Mouse (Mus musculus): ENCODE data around the gene Olfr224.

Gene Olfr224

GRCm38 (mm10) chr11:58570405-58570804 lies at the start of gene Olfr224:
TSS of gene Olfr224 (minus strand) at chr11:58570553.
- in situ Hi-C loops (cut with MboI; ENCODE audit: low pct_unique_long_range_greater_than_20kb in 1 of 2, low sequenced_read_pairs in 2 of 2, unreplicated experiment in 1 of 2): no loop called here

DNA sequence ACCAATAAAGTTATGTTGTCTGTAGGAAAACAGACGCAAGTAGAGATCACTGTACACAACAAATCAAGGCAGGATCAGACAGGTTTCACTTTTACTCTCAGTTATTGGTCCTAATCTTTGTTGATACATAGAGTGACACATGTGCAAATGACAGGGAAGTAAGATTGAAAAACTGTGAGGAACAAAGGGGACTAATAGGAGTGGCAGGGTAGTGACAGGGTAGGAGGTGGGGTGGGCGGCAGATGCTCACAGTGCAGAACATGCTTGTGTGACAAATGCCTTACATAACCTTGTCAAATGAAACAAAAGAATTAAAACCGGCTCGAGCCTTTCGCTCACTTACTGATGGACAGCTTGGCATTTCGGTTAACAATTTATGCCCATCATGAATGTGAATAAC lies 48.4 kb upstream of the Olfr224 start:
- in situ Hi-C loops (cut with MboI; ENCODE audit: low pct_unique_long_range_greater_than_20kb in 1 of 2, low sequenced_read_pairs in 2 of 2, unreplicated experiment in 1 of 2): no loop called here

GRCm38 (mm10) chr11:58618369-58618768 lies 48.0 kb upstream of the Olfr224 start:
- in situ Hi-C loops (cut with MboI; ENCODE audit: low pct_unique_long_range_greater_than_20kb in 1 of 2, low sequenced_read_pairs in 2 of 2, unreplicated experiment in 1 of 2): no loop called here

GRCm38 (mm10) chr11:58615975-58616374 lies 45.6 kb upstream of the Olfr224 start, which contains the start of gene 2210407C18Rik:
TSS of gene 2210407C18Rik (minus strand) at chr11:58616075.
- in situ Hi-C loops (cut with MboI; ENCODE audit: low pct_unique_long_range_greater_than_20kb in 1 of 2, low sequenced_read_pairs in 2 of 2, unreplicated experiment in 1 of 2): no loop called here

DNA sequence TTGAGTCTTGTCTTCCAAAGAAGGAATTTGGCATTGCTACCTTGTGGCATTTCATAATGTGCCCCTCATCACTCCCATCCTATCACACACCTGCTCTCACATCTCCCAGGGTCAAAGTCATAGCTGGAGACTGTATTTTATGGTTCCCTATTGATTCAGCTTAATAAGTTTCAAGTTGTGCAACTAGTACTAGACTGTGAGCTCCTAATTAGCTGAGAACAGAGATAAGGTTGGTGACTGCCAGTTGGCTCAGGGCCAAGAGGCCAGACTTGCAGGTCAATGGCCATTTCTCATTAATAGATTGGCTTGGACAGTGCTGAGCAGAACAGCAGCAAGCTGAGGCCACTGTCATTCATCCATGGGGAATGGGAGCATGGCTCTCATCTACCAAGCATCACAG lies 44.2 kb upstream of the Olfr224 start:
- in situ Hi-C loops (cut with MboI; ENCODE audit: low pct_unique_long_range_greater_than_20kb in 1 of 2, low sequenced_read_pairs in 2 of 2, unreplicated experiment in 1 of 2): no loop called here

DNA sequence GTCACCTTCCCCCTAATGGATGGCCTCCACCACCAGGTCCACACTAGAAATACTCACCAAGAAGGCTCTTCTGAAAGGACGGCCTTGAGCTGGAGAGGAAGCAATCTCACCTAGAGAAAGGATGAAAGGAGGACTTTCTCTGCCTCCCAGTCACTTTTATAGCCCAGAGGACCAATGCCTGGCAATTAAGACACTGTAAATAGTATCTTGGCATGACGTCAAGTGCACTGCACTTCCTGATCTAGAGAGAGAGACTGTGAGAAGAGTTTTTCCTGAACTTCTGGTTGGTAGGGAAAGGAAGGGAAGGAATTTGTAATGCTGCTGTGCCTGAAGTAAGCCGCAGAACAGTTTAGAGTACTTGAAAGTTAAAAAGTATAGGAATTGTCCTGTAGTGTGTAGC lies 43.0 kb upstream of the Olfr224 start:
- in situ Hi-C loops (cut with MboI; ENCODE audit: low pct_unique_long_range_greater_than_20kb in 1 of 2, low sequenced_read_pairs in 2 of 2, unreplicated experiment in 1 of 2): no loop called here

DNA sequence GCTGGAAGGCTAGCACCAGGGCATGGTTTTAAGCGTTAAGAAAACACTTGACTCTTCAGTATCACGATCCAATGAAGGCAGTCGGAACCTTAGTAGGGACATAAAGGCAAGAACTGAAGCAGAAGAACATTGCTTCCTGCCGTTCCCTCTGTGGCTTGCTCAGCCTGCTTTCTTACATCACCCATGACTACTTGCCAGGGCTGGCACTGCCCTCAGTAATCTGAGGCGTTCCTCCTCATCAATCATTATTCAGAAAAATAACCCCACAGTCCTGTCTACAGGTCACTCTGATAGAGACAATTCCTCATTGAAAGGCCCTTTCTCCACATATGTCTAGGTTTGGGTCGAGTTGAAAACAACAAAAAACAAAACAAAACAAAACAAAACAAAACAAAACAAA lies 36.7 kb upstream of the Olfr224 start:
- in situ Hi-C loops (cut with MboI; ENCODE audit: low pct_unique_long_range_greater_than_20kb in 1 of 2, low sequenced_read_pairs in 2 of 2, unreplicated experiment in 1 of 2): no loop called here

- in situ Hi-C loops (cut with MboI; ENCODE audit: low pct_unique_long_range_greater_than_20kb in 1 of 2, low sequenced_read_pairs in 2 of 2, unreplicated experiment in 1 of 2): no loop called here
Measured at GRCm38 (mm10) chr11:58606177-58606919, 36.0 kb upstream of the Olfr224 start.

GRCm38 (mm10) chr11:58605228-58605627 lies 34.9 kb upstream of the Olfr224 start:
- in situ Hi-C loops (cut with MboI; ENCODE audit: low pct_unique_long_range_greater_than_20kb in 1 of 2, low sequenced_read_pairs in 2 of 2, unreplicated experiment in 1 of 2): no loop called here

GRCm38 (mm10) chr11:58604688-58605087 lies 34.3 kb upstream of the Olfr224 start:
- in situ Hi-C loops (cut with MboI; ENCODE audit: low pct_unique_long_range_greater_than_20kb in 1 of 2, low sequenced_read_pairs in 2 of 2, unreplicated experiment in 1 of 2): no loop called here

- in situ Hi-C loops (cut with MboI; ENCODE audit: low pct_unique_long_range_greater_than_20kb in 1 of 2, low sequenced_read_pairs in 2 of 2, unreplicated experiment in 1 of 2): no loop called here
Measured at GRCm38 (mm10) chr11:58602800-58603560, 32.6 kb upstream of the Olfr224 start.

DNA sequence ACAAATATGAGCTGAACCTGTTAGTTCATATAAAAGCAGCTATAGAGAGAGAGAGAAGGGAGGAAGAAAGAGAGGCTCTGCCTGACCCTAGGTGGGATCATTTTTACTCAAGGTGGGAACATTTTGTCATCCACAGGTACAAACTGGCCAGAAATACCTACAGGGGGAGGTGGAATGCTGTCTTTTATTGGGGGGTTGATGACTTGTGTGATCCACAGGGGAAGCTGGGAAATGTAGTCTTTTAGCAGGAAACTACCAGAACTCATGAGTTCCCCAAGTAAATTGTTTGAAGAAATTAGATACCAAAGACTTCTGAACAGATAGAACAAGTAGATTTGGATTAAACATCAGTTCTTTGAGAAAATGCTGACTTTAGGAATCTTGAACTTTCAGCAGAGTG lies 31.7 kb upstream of the Olfr224 start:
- in situ Hi-C loops (cut with MboI; ENCODE audit: low pct_unique_long_range_greater_than_20kb in 1 of 2, low sequenced_read_pairs in 2 of 2, unreplicated experiment in 1 of 2): no loop called here

DNA sequence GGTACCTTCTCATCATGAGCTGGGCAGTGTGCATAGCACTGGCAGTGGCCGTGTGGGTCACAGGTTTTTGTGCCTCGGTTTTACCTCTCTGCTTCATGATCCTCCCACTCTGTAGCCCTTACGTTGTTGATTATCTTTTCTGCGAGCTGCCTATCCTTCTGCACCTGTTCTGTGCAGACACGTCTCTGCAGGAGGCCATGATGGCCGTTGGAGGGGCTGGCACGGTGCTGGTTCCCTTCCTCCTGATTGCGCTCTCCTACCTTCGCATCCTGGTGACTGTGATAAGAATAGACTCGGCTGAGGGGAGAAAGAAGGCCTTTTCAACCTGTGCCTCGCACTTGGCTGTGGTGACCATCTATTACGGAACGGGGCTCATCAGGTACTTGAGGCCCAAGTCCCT lies 27.5 kb upstream of the Olfr224 start:
- in situ Hi-C loops (cut with MboI; ENCODE audit: low pct_unique_long_range_greater_than_20kb in 1 of 2, low sequenced_read_pairs in 2 of 2, unreplicated experiment in 1 of 2): no loop called here

GRCm38 (mm10) chr11:58594814-58595213 lies 24.5 kb upstream of the Olfr224 start, which contains the start of gene Olfr324:
TSS of gene Olfr324 (plus strand) at chr11:58595114.
- in situ Hi-C loops (cut with MboI; ENCODE audit: low pct_unique_long_range_greater_than_20kb in 1 of 2, low sequenced_read_pairs in 2 of 2, unreplicated experiment in 1 of 2): no loop called here

DNA sequence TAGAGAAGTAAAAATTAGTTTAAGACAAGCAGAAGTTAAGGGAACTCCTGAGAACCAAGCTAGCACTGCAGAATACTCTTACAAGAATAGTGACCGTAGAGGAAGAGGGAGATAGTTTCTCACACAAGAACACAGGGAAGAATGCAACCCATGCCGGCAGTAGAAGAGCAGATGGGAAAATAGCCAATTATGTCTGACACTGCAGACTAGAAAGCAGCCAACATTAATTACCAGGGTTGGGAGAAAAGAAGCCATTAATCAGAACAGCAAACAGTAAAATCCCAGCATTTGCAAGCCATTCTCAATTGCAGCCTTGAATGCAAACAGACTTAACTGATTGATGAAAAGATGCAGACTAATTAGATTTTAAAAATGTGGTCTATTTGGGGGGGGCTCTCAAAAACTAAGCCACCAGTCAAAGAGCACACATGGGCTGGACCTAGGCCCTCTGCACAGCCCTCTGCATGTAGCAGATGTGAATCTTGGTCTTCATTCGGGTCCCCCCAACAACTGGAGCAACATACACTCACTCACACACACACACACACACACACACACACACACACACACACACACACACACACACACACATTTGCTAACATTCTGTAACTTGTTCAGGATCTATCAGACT lies 18.4 kb upstream of the Olfr224 start:
- in situ Hi-C loops (cut with MboI; ENCODE audit: low pct_unique_long_range_greater_than_20kb in 1 of 2, low sequenced_read_pairs in 2 of 2, unreplicated experiment in 1 of 2): no loop called here

DNA sequence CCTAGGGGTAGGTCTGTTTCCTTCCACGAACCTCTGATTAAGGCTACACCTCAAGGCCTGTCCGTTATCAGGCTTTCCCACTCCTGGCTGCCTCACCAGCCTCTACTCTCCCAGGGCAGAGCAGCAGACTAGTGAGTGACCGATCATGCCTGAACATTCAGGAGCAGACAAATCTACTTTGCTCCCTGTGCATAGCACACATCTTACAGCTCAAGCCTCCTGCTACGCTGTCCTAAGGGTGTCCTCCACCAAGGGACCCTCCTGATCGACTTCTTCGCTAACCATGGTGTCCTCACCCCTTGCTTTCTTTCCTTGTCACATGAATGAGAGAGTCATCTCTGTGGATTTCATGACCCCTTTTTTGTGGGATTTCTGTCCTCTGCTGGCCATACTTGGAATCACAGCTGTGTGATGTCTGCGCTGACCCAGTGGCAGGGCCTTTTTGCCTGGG lies 17.6 kb upstream of the Olfr224 start:
- in situ Hi-C loops (cut with MboI; ENCODE audit: low pct_unique_long_range_greater_than_20kb in 1 of 2, low sequenced_read_pairs in 2 of 2, unreplicated experiment in 1 of 2): no loop called here

DNA sequence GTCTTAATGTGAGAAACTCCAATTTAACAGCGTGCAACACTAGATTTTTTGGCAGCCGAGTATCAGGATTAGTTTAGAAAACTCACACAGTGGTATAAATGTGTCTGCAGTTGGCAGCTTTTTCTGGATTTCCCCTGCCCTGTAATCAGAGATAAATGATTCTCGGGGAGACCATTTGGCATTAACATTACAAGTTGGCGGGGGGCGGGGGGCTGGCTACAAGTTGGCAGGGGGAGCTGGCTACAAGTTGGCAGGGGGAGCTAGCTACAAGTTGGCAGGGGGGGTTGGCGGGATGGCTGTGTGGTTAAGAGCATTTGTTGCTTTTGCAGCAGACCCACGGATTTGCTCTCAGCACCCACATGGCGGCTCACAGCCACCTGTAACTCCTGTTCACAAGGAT lies 8.3 kb upstream of the Olfr224 start:
- in situ Hi-C loops (cut with MboI; ENCODE audit: low pct_unique_long_range_greater_than_20kb in 1 of 2, low sequenced_read_pairs in 2 of 2, unreplicated experiment in 1 of 2): no loop called here

DNA sequence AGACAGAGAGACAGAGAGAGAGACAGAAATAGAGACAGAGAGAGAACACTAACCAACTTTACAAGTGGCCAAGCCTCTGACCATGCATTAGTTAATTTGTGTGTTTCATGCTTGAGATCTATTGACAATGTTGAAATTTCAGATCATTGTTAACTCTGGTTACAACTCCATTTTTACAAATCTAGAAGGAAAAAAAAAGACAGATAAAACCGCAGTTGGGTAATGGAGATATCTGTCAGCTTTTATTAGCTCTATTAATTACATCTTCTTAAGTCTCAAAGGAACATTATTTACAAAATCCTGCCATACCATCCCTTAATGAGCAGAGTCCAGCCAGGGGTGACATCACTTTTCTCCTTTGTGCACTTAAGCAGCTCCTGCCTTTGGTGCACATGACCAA lies 7.1 kb upstream of the Olfr224 start, which contains the start of gene Olfr325:
Olfr325 (plus strand) TSS at position 301 of the 400 bp plus-strand sequence.
- in situ Hi-C loops (cut with MboI; ENCODE audit: low pct_unique_long_range_greater_than_20kb in 1 of 2, low sequenced_read_pairs in 2 of 2, unreplicated experiment in 1 of 2): no loop called here

GRCm38 (mm10) chr11:58555536-58555935 lies 14.8 kb downstream of the Olfr224 start, which contains the start of gene Olfr328:
TSS of gene Olfr328 (minus strand) at chr11:58555636.
- in situ Hi-C loops (cut with MboI; ENCODE audit: low pct_unique_long_range_greater_than_20kb in 1 of 2, low sequenced_read_pairs in 2 of 2, unreplicated experiment in 1 of 2): no loop called here

All from mouse embryonic stem cell (cell line).